Mouse (Mus musculus): Measurements from ENCODE around the gene Ncbp2. TPM values are rescaled to one million over a fixed set of nuclear protein-coding genes. Genes with fewer than 3 reads are reported as not detected.
A peak's percentile ranks its signal among the peaks of the same experiment; 100 is the strongest.

The Ncbp2 gene
- polyA plus RNA-seq, 1 experiment from 2014 or later, result 91.7 TPM

DNA sequence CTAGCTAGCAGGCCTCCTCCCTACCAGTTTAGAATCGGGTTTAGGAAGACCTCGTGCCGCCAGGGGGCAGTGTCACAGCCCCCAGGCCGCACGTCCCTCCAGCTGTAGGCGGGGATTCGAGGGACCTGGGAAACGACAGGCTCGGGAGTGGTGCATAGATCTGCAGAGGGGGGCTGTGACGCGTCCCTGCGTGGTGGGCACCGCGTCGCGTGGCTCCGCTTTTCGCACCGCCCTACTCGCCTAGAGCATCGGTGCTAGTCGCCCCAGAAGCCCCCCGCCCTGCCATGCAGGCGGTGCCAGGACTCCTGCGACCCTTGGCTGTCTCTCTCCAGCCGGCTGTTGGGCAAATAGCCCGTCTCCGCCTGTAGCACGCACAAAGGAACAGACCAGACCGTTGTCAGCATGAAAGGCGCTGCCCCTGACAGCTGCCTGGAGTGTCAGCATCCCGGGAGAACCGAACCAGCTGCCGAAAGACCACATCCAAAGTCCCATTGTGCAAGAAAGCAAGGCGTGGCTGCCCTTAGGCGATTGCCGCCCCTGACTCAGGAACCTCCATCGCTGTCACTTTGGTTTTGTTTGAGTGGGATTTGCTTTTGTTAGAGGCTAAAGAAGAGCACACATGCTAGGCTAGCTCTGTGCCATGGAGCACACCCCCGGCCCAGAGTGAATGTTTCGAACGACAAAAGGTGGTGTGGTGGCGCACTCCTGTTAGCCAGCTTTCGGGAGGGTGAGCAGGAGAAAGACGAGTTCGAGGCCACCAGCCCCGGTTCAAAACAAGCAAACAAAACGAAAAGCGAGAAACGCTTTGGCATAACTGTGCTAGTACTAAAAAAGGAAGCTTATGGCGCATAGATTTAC is 15.2 kb upstream of the Ncbp2 start:
- under 1% methylated on average over 49 of the region's 50 CpGs for WGBS
- H3K9ac ChIP-seq (ENCODE audit: low read depth, low read length), result peak overlapping the region; percentile 67
- ATAC-seq, result peak; percentile 97

DNA sequence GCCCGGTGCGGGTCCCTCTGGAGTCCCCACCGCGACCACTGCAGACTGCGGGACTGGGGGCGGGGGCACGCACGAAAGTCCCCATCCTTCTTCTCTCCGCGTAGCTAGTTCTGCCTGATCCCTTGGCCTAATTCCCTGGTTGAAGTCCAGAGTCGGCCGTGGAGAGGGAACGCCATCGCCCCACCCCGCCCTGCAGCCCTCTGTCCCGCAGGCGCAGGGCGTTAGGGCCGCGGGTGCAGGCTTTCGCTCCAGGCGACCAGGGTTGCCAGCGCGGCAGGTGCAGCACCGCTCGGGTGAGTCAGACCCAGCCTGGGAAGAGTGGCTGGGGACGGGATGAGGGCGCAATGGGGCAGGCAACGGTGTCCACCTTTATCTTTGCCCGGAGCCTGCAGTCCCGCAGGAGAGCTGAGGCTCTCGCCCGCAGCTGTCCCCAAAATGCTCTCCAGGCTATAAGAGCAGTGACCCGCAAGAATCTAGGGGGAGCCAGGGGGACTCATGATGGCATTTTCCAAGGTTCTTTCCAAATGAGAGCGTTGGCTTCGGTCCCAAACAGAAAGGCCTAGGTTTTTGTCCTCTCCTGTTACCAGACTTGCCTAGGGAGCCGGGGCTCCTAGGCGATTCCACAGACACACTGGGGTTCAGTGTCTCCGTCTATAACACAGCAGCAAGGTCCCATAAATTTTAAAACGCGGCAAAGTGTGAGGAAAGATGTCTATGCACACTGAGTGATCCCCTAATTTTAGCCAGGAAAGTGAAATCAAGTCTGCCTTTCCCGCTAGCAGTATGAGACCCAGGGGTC is 14.4 kb upstream of the Ncbp2 start, which contains the start of gene Pigz:
TSS of gene Pigz (plus strand) at position 101 of the 799 bp plus-strand sequence.
- H3K4me3 ChIP-seq (ENCODE audit: low read length), result peak within 1 kb of the TSS; percentile 36
- no peaks in the 10 kb centered on the region for H3K36me3 ChIP-seq (ENCODE audit: control insufficient read depth, insufficient read depth, low read length)
- H3K9me3 ChIP-seq (ENCODE audit: control insufficient read depth, low read length), result no peaks in the 10 kb centered on the region
- ATAC-seq, result no peak
- H3K4me1 ChIP-seq (ENCODE audit: control insufficient read depth, insufficient read depth, low read depth, low read length), result peaks cover 27% of the 10 kb centered on the region
- H3K27ac ChIP-seq (ENCODE audit: low read depth, low read length), result peak within 1 kb of the TSS; percentile 83
- H3K9ac ChIP-seq (ENCODE audit: low read depth, low read length), result peak within 1 kb of the TSS; percentile 67
- H3K4me2 ChIP-seq (ENCODE audit: low read length), result peak within 1 kb of the TSS; percentile 76
- H3K27me3 ChIP-seq (replicated peaks; ENCODE audit: control insufficient read depth, insufficient read depth, low read length), result no peaks in the 10 kb centered on the region
- 4% methylated on average over 42 of the region's 42 CpGs for WGBS

More for the DNA sequence above, 15.2 kb upstream of the Ncbp2 start:
- no peaks in the 10 kb centered on the region for H3K27me3 ChIP-seq (replicated peaks; ENCODE audit: control insufficient read depth, insufficient read depth, low read length)
- H3K4me2 ChIP-seq (ENCODE audit: low read length), result peak overlapping the region; percentile 76
- H3K36me3 ChIP-seq (ENCODE audit: control insufficient read depth, insufficient read depth, low read length), result no peaks in the 10 kb centered on the region
- H3K27ac ChIP-seq (ENCODE audit: low read depth, low read length), result peak overlapping the region; percentile 83
- H3K9me3 ChIP-seq (ENCODE audit: control insufficient read depth, low read length), result no peaks in the 10 kb centered on the region
- peaks cover 27% of the 10 kb centered on the region for H3K4me1 ChIP-seq (ENCODE audit: control insufficient read depth, insufficient read depth, low read depth, low read length)
- peak overlapping the region; percentile 36 for H3K4me3 ChIP-seq (ENCODE audit: low read length)

DNA sequence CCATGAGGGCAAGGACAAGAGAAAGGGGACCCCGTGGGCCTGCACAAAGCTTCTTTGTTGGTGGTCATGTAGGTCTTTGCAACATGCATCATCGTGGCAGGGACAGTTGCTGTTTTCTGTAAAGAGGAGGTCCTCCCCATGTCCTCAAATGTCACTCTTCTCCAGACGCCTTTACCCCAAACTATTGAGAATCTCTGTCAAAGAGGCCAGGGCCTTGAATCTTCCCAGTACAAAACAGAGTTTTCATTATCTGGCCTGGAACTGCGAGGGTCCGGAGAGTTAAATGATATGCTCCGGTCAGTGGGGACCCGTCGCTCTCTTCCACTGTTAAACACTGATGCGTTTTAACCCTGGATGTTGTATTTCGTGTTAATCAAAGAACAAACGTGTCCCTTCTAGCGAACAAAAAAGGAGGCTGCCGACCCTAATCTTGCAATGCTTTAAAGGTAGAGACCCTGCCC is 13.7 kb upstream of the Ncbp2 start:
- Histone ChIP-seq H3K4me2 (ENCODE audit: low read length) (peak overlapping the region; percentile 76), H3K4me3 (ENCODE audit: low read length) (peak overlapping the region; percentile 36), H3K36me3 (ENCODE audit: control insufficient read depth, insufficient read depth, low read length) (no peaks in the 10 kb centered on the region), H3K4me1 (ENCODE audit: control insufficient read depth, insufficient read depth, low read depth, low read length) (peaks cover 27% of the 10 kb centered on the region), H3K9ac (ENCODE audit: low read depth, low read length) (peak overlapping the region; percentile 67), H3K9me3 (ENCODE audit: control insufficient read depth, low read length) (no peaks in the 10 kb centered on the region), H3K27ac (ENCODE audit: low read depth, low read length) (peak overlapping the region; percentile 83), H3K27me3 (replicated peaks; ENCODE audit: control insufficient read depth, insufficient read depth, low read length) (no peaks in the 10 kb centered on the region)
- no peak for ATAC-seq
- WGBS, result 13% methylated on average over 13 of the region's 13 CpGs

DNA sequence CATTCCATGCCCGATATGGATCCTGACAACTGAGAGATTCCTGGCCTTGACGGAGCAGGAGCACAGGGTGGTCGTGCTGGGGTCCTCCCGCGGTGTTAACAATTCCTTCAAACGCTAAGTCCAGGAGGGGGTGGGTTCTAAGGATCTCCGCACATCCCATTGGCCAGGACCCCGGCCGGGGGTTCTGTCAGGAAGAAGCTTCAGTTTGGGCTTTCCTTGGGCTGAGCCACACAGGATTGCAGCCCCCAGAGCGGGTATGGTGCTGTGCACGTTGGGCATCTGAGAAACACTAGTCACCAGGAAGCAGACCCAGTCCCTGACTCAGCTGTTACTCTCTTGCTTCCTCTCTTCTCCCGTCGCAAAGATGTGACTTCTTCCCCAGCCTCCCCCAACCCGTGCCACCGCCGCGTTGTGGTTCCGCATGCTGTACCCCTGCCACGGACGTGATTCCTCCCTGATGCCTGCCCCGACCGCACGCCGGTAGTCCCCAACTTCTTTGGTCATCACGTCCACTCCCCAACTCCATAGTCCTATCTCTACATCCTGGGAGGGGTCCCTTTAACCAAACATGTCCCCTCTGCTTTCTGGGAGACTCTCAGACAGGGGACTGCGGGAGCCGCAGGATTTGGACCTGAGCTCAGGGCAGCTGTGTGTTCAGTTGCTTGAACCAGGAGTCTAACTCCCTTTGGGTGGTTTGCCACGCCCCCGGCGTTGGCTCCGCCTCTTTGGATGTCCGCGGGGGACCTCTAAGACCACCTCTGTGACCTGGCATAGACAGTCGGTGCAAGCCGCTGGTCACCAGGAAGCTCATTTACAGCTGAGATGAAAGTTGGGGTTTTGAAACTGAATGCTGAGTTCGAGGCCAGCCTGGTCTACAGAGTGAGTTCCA is 13.0 kb upstream of the Ncbp2 start:
- H3K27ac ChIP-seq (ENCODE audit: low read depth, low read length), result peak overlapping the region; percentile 32; the same call in 1 of the 2 replicates
- WGBS, result 5% methylated on average over 36 of the region's 36 CpGs
- peak overlapping the region; percentile 76 for H3K4me2 ChIP-seq (ENCODE audit: low read length)
- no peaks in the 10 kb centered on the region for H3K9me3 ChIP-seq (ENCODE audit: control insufficient read depth, low read length)
- no peaks in the 10 kb centered on the region for H3K36me3 ChIP-seq (ENCODE audit: control insufficient read depth, insufficient read depth, low read length)
- peak overlapping the region; percentile 36 for H3K4me3 ChIP-seq (ENCODE audit: low read length)
- H3K9ac ChIP-seq (ENCODE audit: low read depth, low read length), result peak overlapping the region; percentile 67
- H3K27me3 ChIP-seq (replicated peaks; ENCODE audit: control insufficient read depth, insufficient read depth, low read length), result no peaks in the 10 kb centered on the region
- peak; percentile 2; the same call in 1 of the 2 replicates for ATAC-seq
- H3K4me1 ChIP-seq (ENCODE audit: control insufficient read depth, insufficient read depth, low read depth, low read length), result peaks cover 27% of the 10 kb centered on the region

DNA sequence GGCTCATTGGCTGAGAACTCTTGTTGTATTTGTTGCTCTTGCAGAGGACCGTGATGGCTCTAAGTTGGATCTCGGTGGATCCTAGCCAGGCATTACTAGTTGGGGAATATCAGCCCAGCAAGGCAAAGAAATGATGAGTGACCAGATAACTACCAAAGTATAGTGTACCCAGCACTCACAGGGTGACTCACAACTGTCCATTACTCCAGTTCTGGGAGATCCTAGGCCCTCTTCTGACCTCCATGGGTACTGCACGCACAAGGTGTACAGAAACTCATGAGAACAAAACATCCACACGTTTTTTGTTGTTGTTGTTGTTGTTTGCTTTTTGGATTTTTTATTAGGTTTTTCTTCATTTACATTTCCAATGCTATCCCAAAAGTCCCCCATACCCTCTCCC is 11.7 kb upstream of the Ncbp2 start:
- Histone ChIP-seq H3K36me3 (ENCODE audit: control insufficient read depth, insufficient read depth, low read length) (no peaks in the 10 kb centered on the region), H3K4me3 (ENCODE audit: low read length) (no peak overlapping the region), H3K4me2 (ENCODE audit: low read length) (no peak overlapping the region), H3K27me3 (replicated peaks; ENCODE audit: control insufficient read depth, insufficient read depth, low read length) (no peaks in the 10 kb centered on the region), H3K4me1 (ENCODE audit: control insufficient read depth, insufficient read depth, low read depth, low read length) (peaks cover 27% of the 10 kb centered on the region), H3K9me3 (ENCODE audit: control insufficient read depth, low read length) (no peaks in the 10 kb centered on the region), H3K9ac (ENCODE audit: low read depth, low read length) (no peak overlapping the region), H3K27ac (ENCODE audit: low read depth, low read length) (no peak overlapping the region)
- no peak for ATAC-seq
- WGBS, result 86% methylated on average over 4 of the region's 4 CpGs

GRCm38 (mm10) chr16:31938856-31939255 is 9.5 kb upstream of the Ncbp2 start:
- no peaks in the 10 kb centered on the region for H3K27me3 ChIP-seq (replicated peaks; ENCODE audit: control insufficient read depth, insufficient read depth, low read length)
- no peaks in the 10 kb centered on the region for H3K36me3 ChIP-seq (ENCODE audit: control insufficient read depth, insufficient read depth, low read length)
- no peak overlapping the region for H3K4me3 ChIP-seq (ENCODE audit: low read length)
- peaks cover 19% of the 10 kb centered on the region for H3K4me1 ChIP-seq (ENCODE audit: control insufficient read depth, insufficient read depth, low read depth, low read length)
- no peak overlapping the region for H3K9ac ChIP-seq (ENCODE audit: low read depth, low read length)
- WGBS, result 72% methylated on average over 6 of the region's 6 CpGs
- no peak overlapping the region for H3K4me2 ChIP-seq (ENCODE audit: low read length)
- no peak for ATAC-seq
- H3K9me3 ChIP-seq (ENCODE audit: control insufficient read depth, low read length), result no peaks in the 10 kb centered on the region
- H3K27ac ChIP-seq (ENCODE audit: low read depth, low read length), result no peak overlapping the region

- no peak for ATAC-seq
These were observed 7.7 kb upstream of the Ncbp2 start for GRCm38 (mm10) chr16:31940586-31940985.

GRCm38 (mm10) chr16:31943980-31944379 is 4.3 kb upstream of the Ncbp2 start:
- Histone ChIP-seq H3K4me2 (ENCODE audit: low read length) (peak overlapping the region; percentile 20; the same call in 1 of the 2 replicates), H3K9me3 (ENCODE audit: control insufficient read depth, low read length) (no peaks in the 10 kb centered on the region), H3K27me3 (replicated peaks; ENCODE audit: control insufficient read depth, insufficient read depth, low read length) (no peaks in the 10 kb centered on the region), H3K4me1 (ENCODE audit: control insufficient read depth, insufficient read depth, low read depth, low read length) (peaks cover 34% of the 10 kb centered on the region), H3K27ac (ENCODE audit: low read depth, low read length) (no peak overlapping the region), H3K9ac (ENCODE audit: low read depth, low read length) (no peak overlapping the region; the same call in 1 of the 2 replicates), H3K36me3 (ENCODE audit: control insufficient read depth, insufficient read depth, low read length) (peaks cover 2% of the 10 kb centered on the region; the same call in 1 of the 2 replicates), H3K4me3 (ENCODE audit: low read length) (no peak overlapping the region)
- peak; percentile 34; the same call in 1 of the 2 replicates for ATAC-seq
- WGBS, result 5% methylated on average over 10 of the region's 10 CpGs

More at GRCm38 (mm10) chr16:31940586-31940985, 7.7 kb upstream of the Ncbp2 start:
- no peak overlapping the region for H3K4me3 ChIP-seq (ENCODE audit: low read length)
- whole genome bisulfite sequencing, result 74% methylated on average over 2 of the region's 2 CpGs
- H3K36me3 ChIP-seq (ENCODE audit: control insufficient read depth, insufficient read depth, low read length), result peaks cover 2% of the 10 kb centered on the region; the same call in 1 of the 2 replicates
- H3K4me1 ChIP-seq (ENCODE audit: control insufficient read depth, insufficient read depth, low read depth, low read length), result peaks cover 15% of the 10 kb centered on the region
- H3K4me2 ChIP-seq (ENCODE audit: low read length), result no peak overlapping the region
- no peaks in the 10 kb centered on the region for H3K9me3 ChIP-seq (ENCODE audit: control insufficient read depth, low read length)
- no peak overlapping the region for H3K9ac ChIP-seq (ENCODE audit: low read depth, low read length)
- no peak overlapping the region for H3K27ac ChIP-seq (ENCODE audit: low read depth, low read length)
- H3K27me3 ChIP-seq (replicated peaks; ENCODE audit: control insufficient read depth, insufficient read depth, low read length), result no peaks in the 10 kb centered on the region
